Mouse (Mus musculus) liver, embryonic 16.5 days (tissue): ENCODE data around the gene Hist1h1b. TPM values are rescaled to one million over a fixed set of nuclear protein-coding genes. Genes with fewer than 3 reads are reported as not detected.
"Not testable (repeated sequence)": the region's sequence is repeated elsewhere in the genome, so short reads cannot be mapped to it uniquely, and the experiment has no call there.

ENCODE experiments used
- ATAC-seq: fragments of 200-750 bp; cut with Nextera tagmentation; 2 replicates; pipeline ENCODE4 v1.8.0; 2017; ENCODE audit warnings: low read depth, mild to moderate bottlenecking, moderate number of reproducible peaks, moderate library complexity
- H3K27ac ChIP-seq: fragments of 300-500 bp; sonication (generic); 2 replicates; pipeline ENCODE4 v1.5.1; 2014; ENCODE audit warnings: mild to moderate bottlenecking, low read length
- H3K27me3 ChIP-seq: fragments of 300-500 bp; sonication (generic); 2 replicates; pipeline ENCODE4 v1.6.1; 2014; ENCODE audit warnings: low read depth, low read length, mixed read lengths; ENCODE audit not compliant: control insufficient read depth, insufficient read depth
- H3K36me3 ChIP-seq: fragments of 300-500 bp; sonication (generic); 2 replicates; pipeline ENCODE4 v1.6.1; 2014; ENCODE audit warnings: mild to moderate bottlenecking; ENCODE audit not compliant: control insufficient read depth, insufficient read depth
- H3K4me1 ChIP-seq: fragments of 300-500 bp; sonication (generic); 2 replicates; pipeline ENCODE4 v1.6.1; 2014; ENCODE audit warnings: low read depth, low read length, mixed read lengths; ENCODE audit not compliant: control insufficient read depth
- H3K4me2 ChIP-seq: fragments of 300-500 bp; sonication (generic); 2 replicates; pipeline ENCODE4 v1.6.1; 2014; ENCODE audit warnings: low read depth, low read length, mixed read lengths
- H3K4me3 ChIP-seq: fragments of 300-500 bp; sonication (generic); 2 replicates; pipeline ENCODE4 v1.5.1; 2014; ENCODE audit warnings: low read depth, mild to moderate bottlenecking, low read length
- H3K9ac ChIP-seq: fragments of 300-500 bp; sonication (generic); 2 replicates; pipeline ENCODE4 v1.6.1; 2014; ENCODE audit warnings: low read depth, low read length
- H3K9me3 ChIP-seq: fragments of 300-500 bp; sonication (generic); replicated peaks from 2 replicates; pipeline ENCODE4 v1.6.1; 2016; ENCODE audit warnings: low read length; ENCODE audit not compliant: control insufficient read depth
- WGBS: fragments of 180-500 bp; shearing (Covaris S2); extraction: QIAGEN DNeasy Blood & Tissue Kit; methylation state at CpG from one replicate; pipeline ENCODE4 v1.1.7; 2014; ENCODE audit not compliant: insufficient replicate concordance; 5-methylcytosine and 5-hydroxymethylcytosine counted together
- polyA plus RNA-seq: library from polyadenylated mRNA; unstranded; fragments of >200 nt; fragmentation: Nextera tagmentation; extraction: Ambion mirVana; gene quantifications from 2 replicates; pipeline ENCODE4 v1.2.1, GENCODE M21; 2015

Gene Hist1h1b
- polyA plus RNA-seq, 1 experiment from 2014 or later = 22.9 TPM

- H3K9me3 ChIP-seq = not testable (repeated sequence)
These were observed 26.7 kb downstream of the Hist1h1b start, which contains the start of the genes Hist1h2ak and Hist1h2bn for GRCm38 (mm10) chr13:21753524-21754285. Gene Hist1h2ak, minus strand, starts transcription at chr13:21753827. Gene Hist1h2bn, plus strand, starts transcription at chr13:21754123.

GRCm38 (mm10) chr13:21753051-21753523, 27.3 kb downstream of the Hist1h1b start:
- Histone ChIP-seq H3K4me2 (peak overlapping the region; percentile 75), H3K27me3 (no peaks in the 10 kb centered on the region), H3K27ac (peak overlapping the region; percentile 99), H3K36me3 (no peaks in the 10 kb centered on the region), H3K4me1 (peaks cover 8% of the 10 kb centered on the region), H3K9ac (peak overlapping the region; percentile 70), H3K4me3 (peak overlapping the region; percentile 63), H3K9me3 (no peaks in the 10 kb centered on the region)
- ATAC-seq = no peak
- WGBS = under 1% methylated on average over 10 of the region's 10 CpGs

More at GRCm38 (mm10) chr13:21753524-21754285, 26.7 kb downstream of the Hist1h1b start, which contains the start of the genes Hist1h2ak and Hist1h2bn:
- under 1% methylated on average over 40 of the region's 50 CpGs for WGBS
- Histone ChIP-seq H3K4me2 (peak within 1 kb of the TSS; percentile 75), H3K9ac (peak within 1 kb of the TSS; percentile 70), H3K4me3 (peak within 1 kb of the TSS; percentile 63), H3K27ac (peak within 1 kb of the TSS; percentile 99)
- not testable (repeated sequence) for H3K36me3 ChIP-seq, H3K4me1 ChIP-seq, H3K27me3 ChIP-seq
- ATAC-seq = peak; percentile 84

- WGBS = 31% methylated on average over 3 of the region's 3 CpGs
- H3K9ac ChIP-seq = peak overlapping the region; percentile 70
- H3K36me3 ChIP-seq = peaks cover under 1% of the 10 kb centered on the region; the same call in 1 of the 2 replicates
- H3K27ac ChIP-seq = peak overlapping the region; percentile 99
- peak overlapping the region; percentile 75 for H3K4me2 ChIP-seq
- no peaks in the 10 kb centered on the region for H3K27me3 ChIP-seq
- no peak for ATAC-seq
- no peaks in the 10 kb centered on the region for H3K9me3 ChIP-seq
- peak overlapping the region; percentile 63 for H3K4me3 ChIP-seq
- peaks cover 11% of the 10 kb centered on the region for H3K4me1 ChIP-seq
These were observed 28.1 kb downstream of the Hist1h1b start for GRCm38 (mm10) chr13:21752356-21752755.

- no peak for ATAC-seq
- 39% methylated on average over 3 of the region's 3 CpGs for WGBS
- Histone ChIP-seq H3K4me1 (peaks cover 12% of the 10 kb centered on the region), H3K27ac (peak overlapping the region; percentile 99), H3K36me3 (peaks cover 4% of the 10 kb centered on the region; the same call in 1 of the 2 replicates), H3K27me3 (no peaks in the 10 kb centered on the region), H3K4me2 (peak overlapping the region; percentile 75), H3K4me3 (peak overlapping the region; percentile 63), H3K9ac (peak overlapping the region; percentile 70), H3K9me3 (no peaks in the 10 kb centered on the region)
These were observed 28.6 kb downstream of the Hist1h1b start for GRCm38 (mm10) chr13:21751827-21752226.

- Histone ChIP-seq H3K36me3 (peaks cover 4% of the 10 kb centered on the region; the same call in 1 of the 2 replicates), H3K27ac (peak overlapping the region; percentile 99), H3K4me1 (peaks cover 15% of the 10 kb centered on the region), H3K9me3 (no peaks in the 10 kb centered on the region), H3K4me2 (peak overlapping the region; percentile 75), H3K9ac (peak overlapping the region; percentile 70), H3K27me3 (no peaks in the 10 kb centered on the region), H3K4me3 (peak overlapping the region; percentile 6)
- no peak for ATAC-seq
These were observed 29.0 kb downstream of the Hist1h1b start for GRCm38 (mm10) chr13:21751417-21751816.

- H3K9ac ChIP-seq = peak within 1 kb of the TSS; percentile 87
- H3K4me2 ChIP-seq = peak within 1 kb of the TSS; percentile 76
- not testable (repeated sequence) for H3K36me3 ChIP-seq, H3K27me3 ChIP-seq, H3K9me3 ChIP-seq
- peaks cover 17% of the 10 kb centered on the region for H3K4me1 ChIP-seq
- under 1% methylated on average over 41 of the region's 56 CpGs for whole genome bisulfite sequencing
- H3K4me3 ChIP-seq = peak within 1 kb of the TSS; percentile 76
- peak within 1 kb of the TSS; percentile 99 for H3K27ac ChIP-seq
- ATAC-seq = peak; percentile 58
These were observed 30.0 kb downstream of the Hist1h1b start, which contains the start of gene Hist1h4k for GRCm38 (mm10) chr13:21750159-21751017. Gene Hist1h4k, minus strand, starts transcription at chr13:21750505.

GRCm38 (mm10) chr13:21749387-21750158, 30.9 kb downstream of the Hist1h1b start:
- WGBS = 2% methylated on average over 5 of the region's 5 CpGs

GRCm38 (mm10) chr13:21745006-21745405, 35.4 kb downstream of the Hist1h1b start:
- ATAC-seq = no peak
- no peak overlapping the region for H3K4me3 ChIP-seq
- H3K9me3 ChIP-seq = no peaks in the 10 kb centered on the region
- no peak overlapping the region for H3K27ac ChIP-seq
- no peak overlapping the region for H3K9ac ChIP-seq
- 22% methylated on average over 1 of the region's 1 CpGs for WGBS
- peaks cover 4% of the 10 kb centered on the region; the same call in 1 of the 2 replicates for H3K36me3 ChIP-seq
- H3K4me1 ChIP-seq = peaks cover 12% of the 10 kb centered on the region
- H3K27me3 ChIP-seq = no peaks in the 10 kb centered on the region
- H3K4me2 ChIP-seq = no peak overlapping the region

More at GRCm38 (mm10) chr13:21749387-21750158, 30.9 kb downstream of the Hist1h1b start:
- Histone ChIP-seq H3K4me3 (peak overlapping the region; percentile 76), H3K36me3 (peaks cover 4% of the 10 kb centered on the region; the same call in 1 of the 2 replicates), H3K4me1 (peaks cover 17% of the 10 kb centered on the region), H3K27me3 (no peaks in the 10 kb centered on the region), H3K9ac (peak overlapping the region; percentile 87), H3K27ac (peak overlapping the region; percentile 94), H3K4me2 (peak overlapping the region; percentile 76), H3K9me3 (no peaks in the 10 kb centered on the region)
- no peak for ATAC-seq
